Mouse (Mus musculus) urinary bladder, postnatal 14 days (tissue): ENCODE data around the gene Lmnb2.

ENCODE experiments used
- DNase-seq: peaks from one replicate; pipeline ENCODE4 v3.0.0; 2021; ENCODE audit warnings: low spot score

Gene Lmnb2

DNA sequence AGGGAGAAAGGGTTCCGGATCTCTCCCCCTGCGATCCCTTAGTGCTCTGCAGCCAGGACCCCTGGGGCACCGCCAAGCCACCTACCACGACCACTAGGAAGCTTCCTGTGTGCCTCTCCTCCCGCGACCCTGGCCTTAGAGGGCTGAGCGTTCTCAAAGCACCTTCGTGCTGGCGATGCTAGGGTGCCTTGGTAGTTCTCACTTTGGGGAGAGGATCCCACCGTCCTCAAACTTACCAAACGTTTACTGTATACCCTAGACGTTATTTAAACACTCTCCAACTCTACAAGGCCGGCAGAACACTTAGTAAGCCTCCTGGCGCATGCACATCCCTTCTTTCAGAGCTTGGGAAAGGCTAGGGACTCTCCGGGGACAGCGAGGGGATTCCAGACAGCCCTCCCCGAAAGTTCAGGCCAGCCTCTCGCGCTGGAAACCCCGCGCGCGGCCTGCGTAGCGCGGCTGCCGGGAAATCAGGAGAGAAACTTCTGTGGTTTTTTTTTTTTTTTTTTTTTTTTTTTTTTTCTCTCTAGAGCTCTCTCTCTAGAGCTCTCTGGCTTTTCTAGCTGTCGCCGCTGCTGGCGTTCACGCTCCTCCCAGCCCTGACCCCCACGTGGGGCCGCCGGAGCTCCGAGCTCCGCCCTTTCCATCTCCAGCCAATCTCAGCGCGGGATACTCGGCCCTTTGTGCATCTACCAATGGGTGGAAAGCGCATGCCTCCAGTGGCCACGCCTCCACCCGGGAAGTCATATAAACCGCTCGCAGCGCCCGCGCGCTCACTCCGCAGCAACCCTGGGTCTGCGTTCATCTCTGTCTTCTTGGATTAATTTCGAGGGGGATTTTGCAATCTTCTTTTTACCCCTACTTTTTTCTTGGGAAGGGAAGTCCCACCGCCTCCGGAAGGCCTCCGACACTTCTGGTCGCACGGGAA lies 11.5 kb upstream of the Lmnb2 start, which contains the start of gene Gadd45b:
Gene Gadd45b (plus strand): TSS at position 775 of the 928 bp plus-strand sequence.
- peak; percentile 100 for DNase-seq

DNA sequence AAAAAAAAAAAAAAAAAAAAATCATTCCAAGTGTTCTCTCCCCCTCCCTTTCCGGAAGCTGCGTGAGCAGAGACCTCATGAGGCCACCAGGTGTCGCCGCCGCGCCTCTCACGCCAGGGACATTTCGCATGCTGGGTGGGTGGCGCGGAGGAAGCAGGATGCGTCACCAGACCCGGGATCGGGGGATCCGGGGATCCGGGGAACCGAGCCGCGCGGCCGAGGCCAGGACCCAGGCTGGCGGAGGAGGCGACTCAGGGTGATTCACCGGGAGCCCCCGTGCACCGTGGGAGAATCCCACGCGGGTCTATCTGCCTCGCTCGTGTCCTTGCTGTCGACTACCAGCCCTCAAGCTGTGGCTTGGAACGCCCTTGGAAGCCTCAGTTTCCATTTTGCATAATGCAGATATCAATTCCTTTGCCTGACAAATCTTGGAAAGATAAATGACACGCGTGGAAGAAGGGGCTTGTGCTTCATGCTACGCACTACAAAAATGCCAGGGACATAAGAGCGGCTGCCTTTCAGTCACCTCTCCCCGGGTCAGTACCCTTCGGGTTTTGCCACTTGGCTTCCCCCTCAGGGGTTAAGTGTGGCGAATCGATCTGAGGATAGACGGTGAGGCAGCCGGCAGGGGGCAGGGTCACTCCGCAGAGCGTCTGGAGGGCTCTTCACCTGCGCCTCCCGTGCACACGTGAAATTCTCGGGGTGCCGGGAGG lies 10.7 kb upstream of the Lmnb2 start:
- DNase-seq, result peak; percentile 93

DNA sequence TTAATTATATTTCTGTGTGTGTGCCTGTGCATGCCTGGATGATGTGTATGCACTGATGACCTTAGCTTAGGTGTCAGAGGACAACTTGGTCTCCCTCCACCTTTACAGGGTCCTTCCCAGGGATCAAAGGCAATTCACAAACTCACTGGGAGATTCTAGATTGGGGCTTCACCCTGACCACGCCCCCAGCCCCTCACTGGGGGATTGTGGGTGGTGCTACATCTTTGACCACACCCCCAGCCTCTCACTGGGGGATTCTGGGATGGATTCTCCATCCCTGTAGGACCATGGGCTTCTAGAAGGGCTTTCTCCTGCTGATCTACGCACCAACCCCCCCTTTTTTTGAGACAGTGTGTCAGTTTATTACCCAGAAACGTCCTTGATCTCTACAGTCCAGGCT lies 7.4 kb upstream of the Lmnb2 start:
- DNase-seq, result no peak

DNA sequence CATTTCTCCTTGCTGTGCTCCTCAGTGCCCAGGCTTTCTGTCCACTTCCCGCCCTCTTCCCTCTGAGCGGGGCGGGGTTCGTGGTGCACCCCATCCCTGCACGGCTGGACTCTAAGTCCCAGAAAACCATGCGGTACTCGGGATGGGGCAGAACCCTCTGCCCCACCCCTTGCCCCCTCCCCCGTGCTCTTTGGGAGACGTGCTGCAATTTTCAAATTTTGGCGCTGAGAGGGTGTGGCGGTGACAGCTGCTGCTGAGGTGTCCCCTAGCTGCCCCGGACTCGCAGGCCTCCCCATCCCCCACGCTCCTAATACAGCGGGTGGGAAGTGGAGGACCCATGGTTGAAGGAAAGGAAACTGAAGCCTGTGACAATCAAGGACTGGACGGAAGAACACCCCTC lies 3.9 kb upstream of the Lmnb2 start:
- no peak for DNase-seq

DNA sequence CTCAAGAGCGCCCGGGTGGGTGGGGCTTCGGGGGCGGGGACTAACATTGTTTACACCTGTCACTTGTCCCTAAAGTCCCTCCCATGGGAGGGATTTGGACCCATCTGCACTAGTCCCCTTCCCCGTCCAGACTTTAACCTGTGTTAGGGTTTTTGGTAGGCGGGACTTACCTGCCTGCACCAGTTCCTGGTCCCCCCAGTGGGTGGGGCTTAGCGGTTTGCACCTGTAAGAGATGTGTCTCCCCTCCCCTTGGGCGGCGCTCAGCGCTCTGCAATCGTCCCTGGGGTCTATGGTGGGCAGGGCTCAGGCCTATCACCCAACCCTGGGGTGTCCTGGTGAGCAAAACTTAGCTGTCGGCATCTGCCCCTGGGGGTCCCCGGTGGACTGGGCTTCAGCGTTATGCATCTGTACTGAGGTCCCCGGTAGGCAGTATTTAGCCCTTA lies 688 bp downstream of the Lmnb2 start:
- no peak for DNase-seq

DNA sequence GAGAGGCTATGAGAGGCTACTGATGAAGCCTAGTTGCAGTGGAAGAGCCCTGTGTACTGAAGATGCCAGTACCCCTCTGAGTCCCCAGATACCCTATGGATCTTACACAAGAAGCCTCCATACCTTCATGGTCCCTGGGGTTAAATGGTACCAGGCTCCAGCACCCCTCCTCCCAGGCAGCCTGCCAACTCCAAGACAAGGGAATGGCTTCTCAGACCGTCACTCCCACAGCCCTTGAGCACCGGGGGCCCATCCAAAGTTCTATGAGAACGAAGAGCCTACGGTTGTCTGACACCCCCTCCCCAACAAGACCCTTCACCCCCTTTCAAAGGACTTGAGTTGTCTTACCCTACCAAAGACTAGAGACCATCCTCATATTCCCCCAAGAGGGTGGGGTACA lies 2.3 kb downstream of the Lmnb2 start:
- no peak for DNase-seq

DNA sequence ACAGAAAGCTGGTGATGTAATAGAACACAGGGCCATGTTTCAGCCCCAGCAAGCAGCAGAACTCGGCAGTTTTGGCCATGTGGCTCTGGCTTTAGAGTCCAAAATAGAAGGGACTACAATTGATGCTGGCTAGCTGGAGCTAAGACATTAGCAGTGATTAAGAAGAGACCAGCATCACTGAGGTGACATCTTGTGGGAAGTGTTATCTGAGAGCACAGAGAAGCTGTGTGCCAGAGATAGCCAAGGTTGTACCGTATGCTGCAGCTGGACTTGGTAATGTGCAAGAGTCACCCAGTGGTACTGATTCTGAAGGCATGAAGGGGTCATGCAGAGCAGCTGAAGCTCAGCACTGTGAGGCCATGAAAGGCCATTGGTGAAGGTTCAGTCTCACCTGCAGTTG lies 2.8 kb downstream of the Lmnb2 start:
- DNase-seq, result no peak

DNA sequence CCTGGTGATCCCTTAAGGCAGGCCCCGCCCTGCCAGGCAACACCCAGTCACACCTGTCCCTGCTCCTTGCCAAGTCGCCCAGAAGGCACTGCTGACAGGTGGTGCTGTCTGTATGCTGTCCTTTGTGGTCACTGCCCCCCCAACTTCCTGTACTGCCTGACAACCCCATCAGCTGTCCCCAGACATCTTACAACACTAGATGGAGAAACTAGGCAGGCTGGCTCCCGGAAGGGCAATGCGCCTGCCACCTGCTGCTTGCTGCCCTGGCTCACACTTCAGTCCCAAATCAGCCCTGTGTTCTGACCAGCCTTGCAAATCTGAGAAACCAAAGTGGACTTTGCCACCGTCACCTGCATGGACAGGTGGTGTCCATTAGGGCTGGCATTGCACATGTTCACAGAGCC lies 3.8 kb downstream of the Lmnb2 start:
- no peak for DNase-seq

DNA sequence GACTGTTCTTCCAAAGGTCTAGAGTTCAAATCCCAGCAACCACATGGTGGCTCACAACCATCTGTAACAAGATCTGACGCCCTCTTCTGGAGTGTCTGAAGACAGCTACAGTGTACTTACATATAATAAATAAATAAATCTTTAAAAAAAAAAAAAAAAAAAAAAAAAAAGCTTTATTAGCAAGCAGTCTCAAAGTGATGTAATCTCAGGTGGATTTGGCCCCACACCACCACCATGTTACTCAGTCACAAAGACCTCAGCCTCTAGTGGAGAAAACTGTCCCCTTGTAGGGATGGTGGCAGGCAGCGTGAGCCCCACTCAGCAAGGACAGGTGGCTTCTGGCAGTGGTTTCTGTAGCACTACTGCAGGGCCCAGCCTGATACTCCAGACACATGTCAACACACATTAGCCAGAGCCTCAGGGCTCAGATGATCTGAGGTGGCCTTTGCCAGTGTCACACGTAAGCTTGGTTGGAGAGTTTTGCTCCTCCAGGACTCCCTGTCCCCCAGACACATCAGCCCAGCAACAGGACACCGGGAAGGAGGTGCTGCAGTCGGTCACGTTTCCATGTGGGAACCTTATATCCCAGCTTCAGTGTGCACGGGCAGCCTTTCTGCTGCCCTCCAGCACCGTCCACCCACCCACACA lies 4.6 kb downstream of the Lmnb2 start:
- no peak for DNase-seq

DNA sequence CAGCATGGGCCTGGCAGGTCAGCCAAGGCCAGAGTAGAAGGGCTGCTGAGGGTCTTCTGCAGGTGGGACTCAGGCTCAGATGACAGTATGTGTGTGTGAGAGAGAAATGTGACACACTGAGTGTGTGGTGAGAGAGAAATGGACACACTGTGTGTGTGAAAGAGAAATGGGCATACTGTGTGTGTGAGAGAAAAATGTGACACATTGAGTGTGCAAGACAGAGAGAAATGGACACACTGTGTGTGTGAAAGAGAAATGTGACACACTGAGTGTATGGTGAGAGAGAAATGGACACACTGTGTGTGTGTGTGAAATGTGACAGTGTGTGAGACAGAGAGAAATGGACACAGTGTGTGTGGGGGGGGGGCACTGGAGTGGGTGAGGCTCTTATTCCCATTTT lies 6.2 kb downstream of the Lmnb2 start:
- DNase-seq, result no peak

DNA sequence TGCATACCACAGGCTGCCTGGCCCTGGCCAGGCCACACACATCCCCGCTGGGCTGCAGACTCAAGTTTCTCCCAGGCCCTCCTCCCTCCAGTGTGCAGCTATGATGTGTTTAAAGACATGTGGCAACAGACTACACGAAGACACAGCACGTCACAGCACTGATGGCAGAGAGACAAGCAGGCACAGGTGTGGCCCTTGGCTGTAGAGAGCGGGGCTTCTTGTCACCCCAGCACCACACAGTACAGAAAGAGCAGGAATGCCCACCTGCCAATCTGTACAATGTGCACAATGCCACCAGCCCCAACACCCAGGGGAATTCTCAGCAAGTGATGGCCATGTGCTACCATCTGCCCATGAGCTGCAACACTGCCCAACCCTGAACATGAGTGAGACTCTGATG lies 6.7 kb downstream of the Lmnb2 start:
- DNase-seq, result no peak

DNA sequence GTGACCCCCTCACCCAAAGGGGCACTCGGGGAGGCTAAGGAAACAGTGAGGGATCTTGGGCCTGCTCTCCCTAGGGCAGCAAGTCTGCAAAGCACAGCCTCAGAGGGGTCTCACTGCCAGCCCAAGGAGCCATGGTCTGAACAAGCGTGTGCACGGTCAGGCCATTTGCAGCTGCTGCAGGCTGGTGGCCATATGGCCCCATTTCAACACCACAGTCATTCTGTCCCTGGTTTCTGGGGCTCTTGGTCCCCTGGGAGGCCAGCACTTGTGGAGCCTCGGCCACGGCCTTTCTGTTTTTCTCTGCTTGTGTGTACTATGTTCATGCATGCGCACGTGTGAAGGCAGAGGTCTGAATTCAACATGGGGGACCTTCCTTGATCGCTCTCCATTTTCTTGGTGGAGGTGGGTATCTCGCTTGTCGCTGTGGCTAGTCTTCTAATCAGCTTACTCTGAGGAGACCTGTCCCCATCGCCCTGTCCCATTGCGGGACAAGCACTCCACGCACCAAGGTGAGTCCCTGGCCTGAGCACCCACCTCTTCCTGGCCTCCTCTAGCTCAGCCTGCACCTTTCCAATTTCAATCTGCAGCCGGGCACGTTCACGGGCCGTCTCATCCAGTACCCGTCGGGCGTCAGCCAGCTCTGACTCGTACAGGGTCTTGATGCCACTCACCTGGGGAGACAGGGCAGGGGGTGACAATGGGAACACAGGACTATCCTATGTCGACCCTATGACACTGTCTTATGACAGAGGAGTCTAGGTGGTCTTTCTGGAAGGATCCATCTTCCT lies 8.5 kb downstream of the Lmnb2 start:
- no peak for DNase-seq

DNA sequence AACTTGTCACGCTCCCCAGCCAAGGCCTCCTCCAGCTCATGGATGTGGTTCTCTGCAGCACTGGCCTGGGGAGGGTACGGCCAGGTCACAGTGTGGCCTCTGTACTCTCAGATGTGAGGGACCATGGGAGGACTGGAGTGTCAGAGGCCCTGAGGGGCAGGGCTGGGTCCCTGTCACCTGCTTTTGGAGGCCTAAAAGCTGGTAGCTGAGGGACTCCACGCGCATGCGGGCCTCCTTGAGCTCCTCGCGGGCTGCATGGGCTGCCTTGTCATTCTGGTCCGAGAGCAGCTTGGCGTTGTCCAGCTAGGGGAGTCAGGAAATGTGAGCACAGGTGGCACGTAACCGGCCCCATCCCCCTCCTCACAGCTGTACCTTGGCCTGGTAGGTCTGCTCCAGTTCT lies 13.3 kb downstream of the Lmnb2 start:
- no peak for DNase-seq

DNA sequence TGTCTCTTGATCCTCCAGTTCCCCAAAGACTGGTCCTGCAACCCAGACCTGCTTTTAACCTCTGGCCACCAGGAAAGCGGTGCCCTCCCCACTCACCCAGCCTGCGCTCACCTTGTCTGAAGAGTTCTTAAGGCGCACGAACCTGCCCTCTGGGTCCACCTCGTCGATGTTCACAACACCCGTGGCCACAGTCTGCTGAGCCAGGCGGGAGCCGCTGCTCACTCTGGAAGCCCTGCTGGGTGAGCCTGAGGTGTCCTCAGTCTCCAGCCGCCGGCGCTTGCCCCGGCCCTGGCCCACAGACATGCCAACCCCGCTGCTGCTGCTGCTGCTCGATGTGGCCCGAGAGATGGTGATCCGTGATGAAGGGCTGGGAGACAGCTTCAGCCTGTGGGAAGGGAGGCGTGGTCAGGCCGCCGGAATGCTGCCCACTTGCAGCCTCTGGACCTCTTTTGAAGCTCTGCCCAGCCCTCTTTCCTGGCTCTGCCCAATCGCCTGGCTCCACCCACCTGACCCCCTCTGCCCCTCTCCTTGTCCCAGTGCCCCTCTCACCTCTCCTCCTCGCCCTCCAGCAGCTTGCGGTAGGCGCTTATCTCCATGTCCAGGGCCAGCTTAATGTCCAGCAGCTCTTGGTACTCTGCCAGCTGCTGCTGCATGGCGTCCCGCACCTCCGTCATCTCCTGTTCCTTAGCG lies 13.9 kb downstream of the Lmnb2 start:
- no peak for DNase-seq

DNA sequence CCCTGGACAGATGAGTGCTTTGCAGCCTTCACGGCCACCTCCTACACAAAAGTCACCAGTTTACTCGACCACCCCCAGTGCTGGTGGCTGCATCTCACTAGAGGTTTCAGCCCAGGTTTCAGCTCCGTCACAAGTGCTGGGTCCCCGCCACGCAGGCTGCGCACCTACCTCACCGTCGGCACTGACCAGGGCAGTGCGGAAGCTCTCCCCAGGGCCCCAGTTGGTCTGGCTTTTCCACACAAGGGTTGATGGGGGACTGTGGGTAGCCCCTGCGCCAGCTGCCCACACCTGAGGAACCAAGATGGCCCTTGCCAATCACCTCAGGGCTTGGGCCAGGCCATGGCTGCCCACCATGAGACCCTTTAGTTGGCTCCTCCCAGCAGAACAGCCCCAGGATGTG lies 14.8 kb downstream of the Lmnb2 start:
- DNase-seq, result no peak

DNA sequence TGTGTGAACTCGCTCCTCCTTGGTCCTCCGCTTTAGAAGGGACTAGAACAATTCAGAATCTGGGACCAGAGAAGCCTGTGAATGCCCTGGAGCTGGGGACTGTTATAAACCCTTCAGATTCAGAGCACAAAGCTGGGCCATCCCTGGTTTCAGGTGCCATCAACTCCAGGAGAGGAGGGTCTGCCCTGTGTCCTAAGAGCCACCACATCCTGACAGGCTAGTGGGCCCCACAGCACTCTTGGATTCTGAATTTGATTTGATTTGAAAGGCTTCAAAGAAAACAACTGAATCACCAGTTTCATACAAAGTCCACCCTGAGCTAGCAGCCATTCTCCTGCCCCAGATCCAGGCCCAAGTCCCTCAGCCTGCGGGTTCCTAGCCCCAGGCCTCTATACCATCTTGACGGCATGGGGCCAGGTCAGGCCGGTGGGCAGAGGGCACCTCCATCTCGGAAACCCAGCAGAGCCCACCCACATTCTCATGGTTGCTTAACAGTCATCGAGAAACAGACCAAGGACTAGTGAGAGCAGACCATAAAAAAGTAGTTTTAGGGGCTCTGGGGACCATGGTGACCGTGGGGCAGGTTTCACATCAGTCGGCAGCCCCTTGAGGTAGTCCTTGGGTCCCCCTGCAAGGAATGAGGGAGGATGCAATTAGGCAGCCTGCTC lies 15.6 kb downstream of the Lmnb2 start:
- DNase-seq, result no peak

DNA sequence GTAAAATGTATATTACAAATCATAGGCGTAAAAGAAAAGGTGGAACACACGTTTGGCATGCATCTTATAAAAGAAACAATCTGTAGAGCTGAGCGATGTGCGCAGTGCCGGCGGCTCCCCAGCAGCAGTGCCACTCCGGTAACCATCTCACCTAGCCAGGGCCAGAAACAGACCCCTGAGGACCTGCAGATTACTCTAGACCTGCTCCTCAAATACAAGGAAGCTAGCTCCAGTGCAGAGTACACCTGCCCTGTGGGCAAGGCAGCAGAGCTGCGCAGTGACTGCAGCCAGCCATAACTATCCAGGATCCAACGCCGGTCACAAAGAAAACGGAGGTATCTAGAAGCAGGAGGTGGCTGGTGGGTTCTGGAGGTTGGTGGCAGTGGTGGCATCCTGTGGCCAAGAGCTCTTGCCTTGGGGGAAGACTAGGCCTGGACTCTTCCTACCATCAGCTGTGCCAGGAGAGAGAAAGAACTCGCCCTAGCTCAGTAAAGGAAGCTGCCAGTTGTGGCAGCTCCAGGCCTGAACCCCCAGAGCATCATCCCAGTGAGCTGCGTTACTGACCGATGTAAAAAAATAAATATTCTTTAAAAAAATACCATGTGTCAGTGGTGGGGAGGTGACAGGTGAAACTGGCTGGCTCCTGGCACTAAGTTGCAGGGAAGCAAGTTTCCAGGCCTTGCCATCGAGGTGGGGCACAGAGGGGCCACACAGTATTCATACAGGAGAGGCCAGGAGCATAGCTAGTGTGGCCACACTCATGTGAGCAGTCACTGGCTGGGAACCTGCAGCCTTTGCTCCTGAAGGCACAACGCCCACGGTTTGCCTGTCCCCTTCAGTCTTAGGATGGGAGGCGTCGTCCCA lies 16.4 kb downstream of the Lmnb2 start:
- no peak for DNase-seq

DNA sequence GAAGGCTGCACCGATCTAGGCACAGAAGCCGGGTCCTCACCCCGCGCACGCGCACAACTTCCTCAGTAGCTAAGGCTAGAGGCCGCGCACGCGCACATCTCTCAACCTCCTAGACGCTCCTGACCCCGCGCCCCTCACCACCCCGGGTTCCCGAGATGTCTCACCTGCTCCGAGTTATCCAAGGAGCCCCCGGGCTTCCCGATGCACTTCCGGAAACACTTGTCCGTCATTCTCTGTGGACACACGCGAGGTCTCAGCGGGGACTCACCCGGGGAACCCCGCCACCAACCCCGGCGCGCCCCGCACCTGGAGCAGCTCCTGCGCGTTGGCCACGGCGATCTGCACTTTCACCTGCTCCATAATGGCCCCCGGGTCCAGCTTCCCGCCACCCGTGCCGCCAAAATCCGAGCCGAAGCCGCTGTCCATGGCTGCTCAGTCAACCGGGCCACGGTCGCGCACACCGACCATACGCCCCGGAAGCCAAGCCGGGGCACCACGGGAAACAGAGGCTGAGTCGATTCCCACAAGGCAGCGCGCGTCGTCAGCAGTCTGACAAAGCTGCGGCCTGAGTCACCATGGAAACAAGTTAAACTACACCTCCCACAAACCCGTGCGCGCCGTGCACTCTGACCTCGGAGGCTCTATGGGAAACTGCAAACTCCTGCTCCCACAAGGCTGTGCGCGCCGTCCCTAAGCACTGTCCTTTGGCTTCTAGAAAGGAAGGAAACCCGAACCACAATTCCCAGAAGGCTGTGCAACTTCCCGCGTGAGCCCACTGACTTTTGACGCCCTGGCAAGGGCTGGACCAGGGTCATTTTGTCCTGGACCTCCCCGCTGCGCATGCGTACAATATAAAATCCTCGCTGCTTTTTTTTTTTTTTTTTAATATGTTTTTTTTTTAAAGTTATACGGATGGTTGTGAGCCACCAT lies 17.5 kb downstream of the Lmnb2 start, which contains the start of gene Timm13:
Gene Timm13 (minus strand): TSS at position 652 of the 930 bp plus-strand sequence.
- peak; percentile 97 for DNase-seq
